Mouse (Mus musculus) fat pad, adult 2 months (tissue): Measurements from ENCODE around the gene Syce2.

Experiments used
- DNase-seq: peaks from one replicate; pipeline ENCODE4 v3.0.0-alpha.2; 2011; ENCODE audit warnings: low read depth, low spot score; ENCODE audit errors: extremely low read depth

Syce2 gene

GRCm38 (mm10) chr8:84925557-84925956 is 53.6 kb downstream of the Syce2 start:
- no peak for DNase-seq

DNA sequence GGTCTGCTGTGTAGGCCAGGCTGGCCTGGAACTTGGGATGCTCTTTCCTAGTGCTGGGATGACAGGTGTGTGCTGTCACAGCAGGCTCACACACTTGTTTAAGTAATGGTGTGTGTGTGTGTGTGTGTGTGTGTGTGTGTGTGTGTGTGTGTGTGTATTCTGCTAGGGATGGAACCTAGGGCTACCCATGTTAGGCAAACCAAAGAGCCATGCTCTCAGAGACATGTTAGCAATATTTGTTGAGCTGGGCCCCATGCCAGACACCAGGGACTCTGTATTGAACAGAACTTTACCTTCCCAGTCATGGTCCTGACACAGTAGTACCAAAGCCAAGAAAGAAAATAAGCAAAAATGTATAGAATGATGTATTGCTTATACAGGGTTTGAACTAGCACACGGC is 55.6 kb downstream of the Syce2 start:
- no peak for DNase-seq

DNA sequence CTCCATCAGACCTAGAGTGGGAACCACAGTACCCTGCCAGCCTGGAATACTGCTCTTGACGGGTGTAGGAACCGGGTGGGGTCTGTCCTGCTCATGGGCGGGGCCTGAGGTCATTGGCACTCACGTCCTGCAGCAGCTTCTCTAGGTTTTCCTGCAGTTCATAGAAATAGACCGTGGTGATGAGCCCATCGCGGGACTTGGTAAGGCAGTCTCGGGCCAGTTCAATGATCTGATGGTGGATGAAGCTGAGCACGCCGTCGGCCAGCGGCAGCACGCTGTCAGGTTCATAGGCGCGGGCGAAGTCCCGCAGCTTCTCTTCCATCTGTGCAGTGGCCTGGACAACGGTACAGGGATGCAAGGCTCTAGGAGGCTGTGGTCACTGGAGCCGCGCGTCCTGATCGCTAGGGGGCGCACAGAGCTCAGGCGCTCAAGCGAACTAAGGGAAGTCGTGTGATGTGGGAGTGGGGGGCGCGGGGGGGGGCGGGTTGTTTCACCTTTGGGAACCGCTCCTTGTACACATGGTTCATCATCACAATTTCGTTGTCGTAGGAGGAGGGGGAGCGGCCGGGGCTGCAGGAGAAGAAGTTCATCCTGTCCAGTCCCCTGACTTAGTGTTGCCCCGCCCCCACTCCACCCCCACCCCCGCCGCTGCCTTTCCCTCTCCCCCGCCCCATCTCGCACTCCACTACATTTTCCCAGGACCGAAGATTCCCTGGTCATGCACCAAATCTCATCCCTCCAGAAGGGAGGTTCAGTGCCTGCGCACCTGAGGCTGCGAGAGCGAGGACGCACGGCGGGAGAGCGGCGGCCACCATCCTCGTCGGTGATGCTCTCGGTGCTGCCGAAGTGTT is 56.8 kb downstream of the Syce2 start:
- DNase-seq, result no peak

DNA sequence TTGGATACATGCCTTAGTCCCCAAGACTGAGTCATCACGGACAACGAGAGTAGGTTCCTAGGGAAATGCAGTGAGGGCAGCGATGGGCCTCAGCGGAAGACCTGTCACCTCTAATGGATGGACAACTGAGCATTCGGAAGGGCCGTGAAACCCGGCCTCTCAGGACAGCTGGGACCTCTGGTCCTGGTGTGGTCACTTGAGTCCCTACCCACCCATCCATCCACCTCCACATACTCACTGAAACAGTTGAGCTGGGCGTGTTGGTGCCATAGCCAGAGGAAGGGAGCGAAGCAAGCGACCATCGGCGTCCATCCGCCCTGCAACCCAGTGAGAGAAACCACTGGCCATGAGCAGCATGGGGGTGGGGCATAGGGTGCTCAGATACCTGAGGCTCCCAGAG is 58.7 kb downstream of the Syce2 start:
- DNase-seq, result no peak

DNA sequence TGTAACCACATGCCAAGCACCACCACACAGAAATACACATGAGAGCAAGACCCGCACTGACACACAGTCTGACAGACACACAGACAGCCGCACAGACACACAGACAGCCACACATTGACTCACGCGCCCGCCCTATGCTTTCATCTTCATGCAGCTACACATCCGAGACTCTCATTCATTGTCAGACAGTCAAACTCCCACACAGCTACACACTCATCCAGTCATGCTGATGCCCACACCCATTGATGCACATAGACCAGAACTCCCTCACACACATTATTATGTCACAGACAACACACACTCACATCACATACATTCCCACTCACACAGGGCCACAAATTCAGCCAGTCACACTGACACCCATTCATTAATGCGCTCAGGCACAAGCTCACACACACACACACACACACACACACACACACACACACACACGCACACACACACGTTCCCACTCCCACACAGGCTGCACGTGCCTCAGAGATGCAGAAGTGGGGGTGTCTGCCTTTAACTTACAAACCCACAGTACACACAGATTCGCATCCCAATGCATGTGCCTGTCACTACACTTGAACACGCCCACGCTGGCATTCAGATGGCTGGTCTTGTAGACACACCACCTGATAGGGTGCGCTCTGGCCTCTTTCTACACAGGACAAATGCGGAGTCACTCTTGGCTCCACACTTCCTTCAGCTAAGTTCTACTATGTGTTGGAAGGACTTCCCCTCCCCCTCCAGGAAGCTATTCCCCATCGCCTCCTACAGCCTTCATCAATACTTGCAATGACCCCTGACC is 62.1 kb downstream of the Syce2 start:
- DNase-seq, result no peak

GRCm38 (mm10) chr8:84934860-84935259 is 62.9 kb downstream of the Syce2 start:
- no peak for DNase-seq

GRCm38 (mm10) chr8:84935489-84935888 is 63.6 kb downstream of the Syce2 start:
- DNase-seq, result no peak

DNA sequence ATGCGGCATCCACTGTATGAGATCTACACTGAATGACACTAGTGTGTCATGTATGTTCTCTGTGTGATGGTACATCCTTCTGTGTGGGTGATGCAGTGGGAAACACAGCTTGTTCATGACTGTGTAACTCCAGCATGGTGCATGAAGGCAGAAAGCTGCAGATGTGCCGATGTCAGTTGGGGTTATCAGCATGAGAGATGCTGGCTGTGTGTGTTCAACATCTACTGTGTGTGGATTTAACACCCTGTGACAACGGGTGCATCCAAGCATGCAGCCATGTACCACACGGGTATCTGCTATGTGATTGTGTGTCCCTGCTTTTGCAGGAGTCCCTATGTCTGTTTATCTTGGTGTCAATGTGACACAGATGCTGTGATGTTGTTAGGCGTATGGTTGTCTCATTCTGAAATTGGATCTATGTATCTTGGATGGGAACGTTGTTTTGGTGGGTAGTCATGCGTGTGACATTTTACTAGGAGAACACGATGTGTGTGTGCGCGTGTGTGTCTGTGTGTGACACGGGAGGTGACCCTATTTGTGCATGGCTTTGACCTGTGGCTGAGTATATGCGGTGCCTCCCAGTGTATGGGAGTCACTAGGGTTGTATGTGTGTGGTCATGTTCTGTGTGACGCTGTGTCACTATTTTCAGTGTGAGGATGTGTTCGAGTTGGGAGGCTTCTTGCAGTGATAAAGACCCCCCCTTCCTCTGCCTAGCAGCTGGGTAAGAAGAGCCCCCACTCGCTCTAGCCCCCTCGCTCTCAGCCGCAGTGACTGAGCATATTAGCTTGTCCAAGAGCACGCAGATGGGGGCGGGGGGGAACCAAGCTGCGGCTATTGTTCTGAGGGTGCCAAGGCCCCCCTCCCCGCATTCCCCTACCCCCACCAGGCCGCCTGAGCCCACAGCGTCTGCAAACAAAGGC is 64.4 kb downstream of the Syce2 start:
- DNase-seq, result no peak

DNA sequence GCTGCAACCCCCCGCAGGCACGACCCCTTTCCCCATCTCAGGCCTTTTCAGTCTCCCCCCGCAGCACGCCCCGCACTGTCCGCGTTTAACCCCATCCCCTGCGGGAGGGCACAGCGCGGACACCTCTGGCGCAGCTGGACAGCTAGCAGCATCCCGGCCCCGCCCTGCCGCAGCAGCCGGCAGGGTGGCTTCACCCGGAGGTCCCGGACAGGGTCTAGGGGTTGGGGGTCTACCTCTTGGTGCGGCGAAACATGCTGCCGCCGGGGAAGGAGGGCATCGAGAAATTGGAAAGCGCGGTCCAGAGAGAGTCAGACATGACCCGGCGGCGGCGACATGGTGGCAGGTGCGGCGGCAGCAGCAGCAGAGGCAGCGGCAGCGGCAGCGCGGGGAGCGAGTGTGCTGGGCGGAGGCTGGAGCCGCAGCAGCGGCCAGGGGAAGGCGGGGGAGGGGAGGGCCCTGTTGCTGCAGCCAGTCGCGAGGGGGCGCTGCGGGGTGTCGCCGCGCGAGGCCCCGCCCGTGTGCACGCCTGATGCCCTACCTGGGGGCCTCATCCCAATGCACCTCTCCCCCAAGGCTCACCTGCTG is 65.1 kb downstream of the Syce2 start, which contains the start of gene Mast1:
Mast1 (minus strand) TSS at position 398 of the 585 bp plus-strand sequence.
- no peak for DNase-seq
